Comparison of ENCODE assay signal across 19 mouse cellular contexts in genomic region chr14:71603710-71604109, GRCm38 (mm10).
DNase-seq lines count a peak whose midpoint lies in the region; ATAC-seq lines count a peak whose summit lies in the region.
"Had no signal": no experiment of that assay in that cellular context is flagged by ENCODE, and none has a peak within 500 bp of the region (broad histone marks: within the 10 kb centered on the region; RNA-seq: fewer than 3 reads in every experiment).

No protein-coding gene starts in this region.

- peak; percentile 13 for DNase-seq in heart, adult 11 months
- no peak for DNase-seq in midbrain, embryonic 11.5 days (ENCODE audit: low spot score, missing footprints)
- peak; percentile 23 for DNase-seq in midbrain, embryonic 14.5 days
- no peak for DNase-seq in left cerebral cortex, postnatal 36 days (ENCODE audit: low spot score in 2 of 2)
- DNase-seq: adrenal gland, postnatal 14 days; cerebellum, adult 2 months; cerebellum, postnatal 10 days; gastrocnemius, adult 2 months; gastrocnemius, postnatal 25 days; heart, postnatal 10 days; heart, postnatal 4 days had no signal

- H3K4me3 ChIP-seq in heart, embryonic 12.5 days = no peak overlapping the region
- no peak overlapping the region for H3K4me3 ChIP-seq in midbrain, embryonic 11.5 days (ENCODE audit: low read depth, low read length)
- no peak overlapping the region for H3K4me3 ChIP-seq in midbrain, embryonic 15.5 days
- H3K4me3 ChIP-seq in midbrain, embryonic 14.5 days (replicated peaks; ENCODE audit: low read depth, low read length) = no peak overlapping the region
- H3K4me3 ChIP-seq: embryonic facial prominence, embryonic 15.5 days; erythroblast, embryonic 14.5 days; forebrain, embryonic 10.5 days; gastrocnemius, adult 2 months; hindbrain, embryonic 12.5 days had no signal

- no peaks in the 10 kb centered on the region for H3K36me3 ChIP-seq in heart, embryonic 12.5 days
- H3K36me3 ChIP-seq in midbrain, embryonic 11.5 days (ENCODE audit: control insufficient read depth, insufficient read depth, low read length) = no peaks in the 10 kb centered on the region
- no peaks in the 10 kb centered on the region for H3K36me3 ChIP-seq in midbrain, embryonic 15.5 days (replicated peaks)
- H3K36me3 ChIP-seq in midbrain, embryonic 14.5 days (ENCODE audit: control insufficient read depth, insufficient read depth, low read length) = no peaks in the 10 kb centered on the region
- H3K36me3 ChIP-seq: embryonic facial prominence, embryonic 15.5 days; forebrain, embryonic 10.5 days; hindbrain, embryonic 12.5 days had no signal

- no peak overlapping the region for H3K4me2 ChIP-seq in heart, embryonic 12.5 days
- no peak overlapping the region for H3K4me2 ChIP-seq in midbrain, embryonic 11.5 days
- no peak overlapping the region for H3K4me2 ChIP-seq in midbrain, embryonic 15.5 days
- no peak overlapping the region for H3K4me2 ChIP-seq in midbrain, embryonic 14.5 days (ENCODE audit: low read length)
- H3K4me2 ChIP-seq: embryonic facial prominence, embryonic 15.5 days; hindbrain, embryonic 12.5 days had no signal

- no peaks in the 10 kb centered on the region for H3K4me1 ChIP-seq in heart, embryonic 12.5 days (replicated peaks)
- H3K4me1 ChIP-seq in midbrain, embryonic 11.5 days (ENCODE audit: control insufficient read depth, insufficient read depth, low read length) = peaks cover 3% of the 10 kb centered on the region; the same call in 1 of the 2 replicates
- H3K4me1 ChIP-seq in midbrain, embryonic 15.5 days = peaks cover 6% of the 10 kb centered on the region; the same call in 1 of the 2 replicates
- peaks cover 6% of the 10 kb centered on the region; the same call in 1 of the 2 replicates for H3K4me1 ChIP-seq in midbrain, embryonic 14.5 days (ENCODE audit: control insufficient read depth, insufficient read depth, low read length)
- H3K4me1 ChIP-seq: embryonic facial prominence, embryonic 15.5 days; hindbrain, embryonic 12.5 days had no signal

- no peak overlapping the region for H3K9ac ChIP-seq in heart, embryonic 12.5 days
- H3K9ac ChIP-seq in midbrain, embryonic 11.5 days (ENCODE audit: low read length) = no peak overlapping the region
- H3K9ac ChIP-seq in midbrain, embryonic 15.5 days = no peak overlapping the region
- H3K9ac ChIP-seq in midbrain, embryonic 14.5 days (replicated peaks; ENCODE audit: low read length) = no peak overlapping the region
- H3K9ac ChIP-seq: embryonic facial prominence, embryonic 15.5 days; hindbrain, embryonic 12.5 days had no signal

- no peaks in the 10 kb centered on the region for H3K9me3 ChIP-seq in heart, embryonic 12.5 days (replicated peaks)
- no peaks in the 10 kb centered on the region for H3K9me3 ChIP-seq in midbrain, embryonic 11.5 days (ENCODE audit: control insufficient read depth, low read length)
- H3K9me3 ChIP-seq in midbrain, embryonic 15.5 days = no peaks in the 10 kb centered on the region
- H3K9me3 ChIP-seq in midbrain, embryonic 14.5 days (ENCODE audit: control insufficient read depth, low read length) = no peaks in the 10 kb centered on the region
- H3K9me3 ChIP-seq: embryonic facial prominence, embryonic 15.5 days; forebrain, embryonic 10.5 days; hindbrain, embryonic 12.5 days had no signal

- no peak for ATAC-seq in heart, embryonic 12.5 days (ENCODE audit: insufficient number of reproducible peaks, low FRiP score)
- 0 out of 2 replicates have a peak, but pooled peaks have one; percentile 58 for ATAC-seq in midbrain, embryonic 11.5 days (ENCODE audit: low FRiP score)
- no peak for ATAC-seq in midbrain, embryonic 15.5 days (replicated peaks)
- ATAC-seq in midbrain, embryonic 14.5 days (ENCODE audit: low FRiP score, low TSS enrichment) = no peak
- ATAC-seq: activated CD4-positive, CD25-positive, alpha-beta regulatory T cell, adult 4 months; Patski had no signal

- H3K27me3 ChIP-seq in heart, embryonic 12.5 days (replicated peaks) = no peaks in the 10 kb centered on the region
- no peaks in the 10 kb centered on the region for H3K27me3 ChIP-seq in midbrain, embryonic 11.5 days (ENCODE audit: control insufficient read depth, insufficient read depth, low read length)
- no peaks in the 10 kb centered on the region for H3K27me3 ChIP-seq in midbrain, embryonic 15.5 days (replicated peaks)
- H3K27me3 ChIP-seq in midbrain, embryonic 14.5 days (ENCODE audit: control insufficient read depth, insufficient read depth, low read length) = no peaks in the 10 kb centered on the region
- H3K27me3 ChIP-seq: embryonic facial prominence, embryonic 15.5 days; hindbrain, embryonic 12.5 days; Patski had no signal

- intact Hi-C loops in left cerebral cortex, postnatal 36 days (cut with DNase I) = no loop called here

- 78% methylated on average over 2 of the region's 2 CpGs for whole genome bisulfite sequencing in heart, embryonic 12.5 days
- 31% methylated on average over 2 of the region's 2 CpGs for WGBS in midbrain, embryonic 11.5 days
- 14% methylated on average over 2 of the region's 2 CpGs for WGBS in midbrain, embryonic 15.5 days
- 16% methylated on average over 2 of the region's 2 CpGs for WGBS in midbrain, embryonic 14.5 days

- H3K27ac ChIP-seq in heart, embryonic 12.5 days (ENCODE audit: poor library complexity, severe bottlenecking) = no peak overlapping the region
- no peak overlapping the region for H3K27ac ChIP-seq in midbrain, embryonic 11.5 days (ENCODE audit: low read depth, low read length)
- no peak overlapping the region for H3K27ac ChIP-seq in midbrain, embryonic 15.5 days
- no peak overlapping the region for H3K27ac ChIP-seq in midbrain, embryonic 14.5 days (replicated peaks; ENCODE audit: low read depth, low read length)
- H3K27ac ChIP-seq: embryonic facial prominence, embryonic 15.5 days; forebrain, embryonic 10.5 days; gastrocnemius, adult 2 months; hindbrain, embryonic 12.5 days had no signal

Comparison
In these comparisons a context has a peak if more than half of its experiments do, and no peak if none do; other contexts are left out.
1. DNase-seq: peak in heart, adult 11 months (single experiment) and midbrain, embryonic 14.5 days (single experiment); none in midbrain, embryonic 11.5 days (single experiment) and left cerebral cortex, postnatal 36 days (0 of 2).